Comparison of ENCODE assay signal across 19 mouse cellular contexts in genomic region chr17:26665600-26665999, GRCm38 (mm10). TPM values are rescaled to one million over a fixed set of nuclear protein-coding genes. Genes with fewer than 3 reads are reported as not detected.
DNase-seq lines count a peak whose midpoint lies in the region; ATAC-seq and TF ChIP-seq lines count a peak whose summit lies in the region.
"Had no signal": no experiment of that assay in that cellular context is flagged by ENCODE, and none has a peak within 500 bp of the region (broad histone marks: within the 10 kb centered on the region; RNA-seq: fewer than 3 reads in every experiment).

No protein-coding gene starts in this region.

- no peak overlapping the region for H3K27ac ChIP-seq in midbrain, embryonic 11.5 days (ENCODE audit: low read depth, low read length)
- H3K27ac ChIP-seq in midbrain, embryonic 16.5 days (ENCODE audit: low read length): no peak overlapping the region
- no peak overlapping the region for H3K27ac ChIP-seq in kidney, embryonic 16.5 days (ENCODE audit: low read length)

- H3K4me1 ChIP-seq in midbrain, embryonic 11.5 days (ENCODE audit: control insufficient read depth, insufficient read depth, low read length): peaks cover 5% of the 10 kb centered on the region
- peaks cover 6% of the 10 kb centered on the region for H3K4me1 ChIP-seq in midbrain, embryonic 16.5 days (ENCODE audit: control insufficient read depth, insufficient read depth, low read length)
- peaks cover 10% of the 10 kb centered on the region for H3K4me1 ChIP-seq in kidney, embryonic 16.5 days (ENCODE audit: insufficient read depth, low read length)

- no peaks in the 10 kb centered on the region for H3K36me3 ChIP-seq in midbrain, embryonic 11.5 days (ENCODE audit: control insufficient read depth, insufficient read depth, low read length)
- no peaks in the 10 kb centered on the region for H3K36me3 ChIP-seq in midbrain, embryonic 16.5 days (ENCODE audit: control insufficient read depth, insufficient read depth, low read length)
- H3K36me3 ChIP-seq in myocyte (ENCODE audit: control insufficient read depth, insufficient read depth): no peaks in the 10 kb centered on the region
- no peaks in the 10 kb centered on the region for H3K36me3 ChIP-seq in kidney, embryonic 16.5 days (ENCODE audit: insufficient read depth, low read length)

- DNase-seq in midbrain, embryonic 11.5 days (ENCODE audit: low spot score, missing footprints): peak; percentile 23
- DNase-seq: adrenal gland, adult 2 months; adrenal gland, adult 8-10 months; adrenal gland, postnatal 10 days; adrenal gland, postnatal 14 days; adrenal gland, postnatal 25 days; adrenal gland, postnatal 36 days; B cell, adult 2 months; cerebellum, adult 11 months; cerebellum, adult 11-12 months; cerebellum, adult 18-20 months had no signal

- no peak overlapping the region for H3K9ac ChIP-seq in midbrain, embryonic 11.5 days (ENCODE audit: low read length)
- H3K9ac ChIP-seq in midbrain, embryonic 16.5 days (ENCODE audit: low read depth, low read length): no peak overlapping the region
- H3K9ac ChIP-seq in kidney, embryonic 16.5 days (replicated peaks; ENCODE audit: low read length): no peak overlapping the region

- no peak overlapping the region for H3K4me2 ChIP-seq in midbrain, embryonic 11.5 days
- no peak overlapping the region for H3K4me2 ChIP-seq in midbrain, embryonic 16.5 days (ENCODE audit: low read length)
- H3K4me2 ChIP-seq in myocyte (ENCODE audit: low read depth): no peak overlapping the region
- H3K4me2 ChIP-seq in kidney, embryonic 16.5 days (replicated peaks; ENCODE audit: low read depth, low read length): no peak overlapping the region

- no peak overlapping the region for H3ac ChIP-seq in myocyte (ENCODE audit: control insufficient read depth, insufficient read length)

- WGBS in midbrain, embryonic 11.5 days: 88% methylated on average over 4 of the region's 4 CpGs
- 88% methylated on average over 4 of the region's 4 CpGs for WGBS in midbrain, embryonic 16.5 days
- 72% methylated on average over 4 of the region's 4 CpGs for WGBS in kidney, embryonic 16.5 days

- H3K79me2 ChIP-seq in myocyte (ENCODE audit: control insufficient read depth, insufficient read depth): no peaks in the 10 kb centered on the region

- H3K4me3 ChIP-seq in midbrain, embryonic 11.5 days (ENCODE audit: low read depth, low read length): no peak overlapping the region
- H3K4me3 ChIP-seq in midbrain, embryonic 16.5 days (ENCODE audit: low read depth, low read length): no peak overlapping the region
- H3K4me3 ChIP-seq in myocyte: no peak overlapping the region
- H3K4me3 ChIP-seq in kidney, embryonic 16.5 days (ENCODE audit: low read length): no peak overlapping the region

- ATAC-seq in midbrain, embryonic 11.5 days (ENCODE audit: low FRiP score): no peak
- ATAC-seq in midbrain, embryonic 16.5 days: no peak
- no peak for ATAC-seq in kidney, embryonic 16.5 days (ENCODE audit: low FRiP score, low TSS enrichment)
- ATAC-seq: activated CD4-positive, CD25-positive, alpha-beta regulatory T cell, adult 4 months; CD4-positive, CD25-positive, alpha-beta regulatory T cell, adult 4 months; Patski had no signal

- TF ChIP-seq POLR2A in myocyte (IDR thresholded peaks at IDR 0.05; ENCODE audit: insufficient read length, low read depth): no peak

- no peaks in the 10 kb centered on the region for H3K27me3 ChIP-seq in midbrain, embryonic 11.5 days (ENCODE audit: control insufficient read depth, insufficient read depth, low read length)
- no peaks in the 10 kb centered on the region for H3K27me3 ChIP-seq in midbrain, embryonic 16.5 days (ENCODE audit: control insufficient read depth, insufficient read depth, low read depth, low read length)
- no peaks in the 10 kb centered on the region for H3K27me3 ChIP-seq in myocyte (ENCODE audit: control insufficient read depth, insufficient read depth, insufficient read length)
- H3K27me3 ChIP-seq in kidney, embryonic 16.5 days (ENCODE audit: insufficient read depth, low read length): 0 out of 2 replicates have a peak, but pooled peaks cover 3% of the 10 kb centered on the region
- H3K27me3 ChIP-seq: CH12.LX, Patski had no signal

- no peaks in the 10 kb centered on the region for H3K9me3 ChIP-seq in midbrain, embryonic 11.5 days (ENCODE audit: control insufficient read depth, low read length)
- no peaks in the 10 kb centered on the region for H3K9me3 ChIP-seq in midbrain, embryonic 16.5 days (replicated peaks; ENCODE audit: control insufficient read depth, low read length, poor library complexity, severe bottlenecking)
- H3K9me3 ChIP-seq in kidney, embryonic 16.5 days (ENCODE audit: low read length): no peaks in the 10 kb centered on the region
- H3K9me3 ChIP-seq: G1E had no signal

TF ChIP-seq in myocyte, 11 proteins besides CTCF, POLR2A, EP300 and RAD21:
- TF ChIP-seq REST (IDR thresholded peaks at IDR 0.05; ENCODE audit: insufficient read depth, insufficient read length) (no peak), E2F4 (IDR thresholded peaks at IDR 0.05; ENCODE audit: insufficient read depth) (no peak), TCF3 (IDR thresholded peaks at IDR 0.05; ENCODE audit: insufficient read length, low read depth) (peak; percentile 36), MYOD1 (IDR thresholded peaks at IDR 0.05; ENCODE audit: control insufficient read depth in 1 of 3, insufficient read length in 2 of 3, low read depth in 2 of 3) (peak in 2 of 3 experiments; percentile 87), MYOG (IDR thresholded peaks at IDR 0.05; ENCODE audit: control insufficient read depth in 1 of 3, insufficient read depth in 1 of 3, insufficient read length in 2 of 3, low read depth in 2 of 3) (peak in 2 of 3 experiments; percentile 47 to 80), POLR2AphosphoS2 (IDR thresholded peaks at IDR 0.05; ENCODE audit: insufficient read length, low read depth) (no peak), MAX (IDR thresholded peaks at IDR 0.05; ENCODE audit: low read depth) (no peak), TCF12 (IDR thresholded peaks at IDR 0.05; ENCODE audit: insufficient read depth, poor library complexity, severe bottlenecking) (no peak)
TF ChIP-seq in myocyte: peak in this region for 3.

RNA-seq across cellular contexts. Expression of gene Atp6v0e, which starts 2.6 kb away (rescaled TPM):
- polyA plus RNA-seq in midbrain, embryonic 11.5 days (2014; fragmentation: Nextera tagmentation; extraction: Ambion mirVana): 104 and 110 TPM in 2 replicates
- 77.2 and 83.0 TPM in 2 replicates for polyA plus RNA-seq in midbrain, embryonic 16.5 days (2015; fragmentation: Nextera tagmentation; extraction: Ambion mirVana)
- 211 TPM for polyA plus RNA-seq in myocyte (2012; fragmentation: generic; extraction: Trizol)
- polyA plus RNA-seq in kidney, embryonic 16.5 days (2015; fragmentation: Nextera tagmentation; extraction: Ambion mirVana): 251 and 271 TPM in 2 replicates

RNA-seq across cellular contexts. Expression of gene Crebrf, which starts 49.9 kb away (rescaled TPM):
- polyA plus RNA-seq in midbrain, embryonic 11.5 days (2014; fragmentation: Nextera tagmentation; extraction: Ambion mirVana): 4.0 and 5.5 TPM in 2 replicates
- 9.7 and 11.0 TPM in 2 replicates for polyA plus RNA-seq in midbrain, embryonic 16.5 days (2015; fragmentation: Nextera tagmentation; extraction: Ambion mirVana)
- 2.2 TPM for polyA plus RNA-seq in myocyte (2012; fragmentation: generic; extraction: Trizol)
- polyA plus RNA-seq in kidney, embryonic 16.5 days (2015; fragmentation: Nextera tagmentation; extraction: Ambion mirVana): 5.0 and 9.2 TPM in 2 replicates
